Mouse (Mus musculus): Measurements from ENCODE around the gene Naa15.
"Not testable (repeated sequence)": the region's sequence is repeated elsewhere in the genome, so short reads cannot be mapped to it uniquely, and the experiment has no call there.

Gene Naa15

DNA sequence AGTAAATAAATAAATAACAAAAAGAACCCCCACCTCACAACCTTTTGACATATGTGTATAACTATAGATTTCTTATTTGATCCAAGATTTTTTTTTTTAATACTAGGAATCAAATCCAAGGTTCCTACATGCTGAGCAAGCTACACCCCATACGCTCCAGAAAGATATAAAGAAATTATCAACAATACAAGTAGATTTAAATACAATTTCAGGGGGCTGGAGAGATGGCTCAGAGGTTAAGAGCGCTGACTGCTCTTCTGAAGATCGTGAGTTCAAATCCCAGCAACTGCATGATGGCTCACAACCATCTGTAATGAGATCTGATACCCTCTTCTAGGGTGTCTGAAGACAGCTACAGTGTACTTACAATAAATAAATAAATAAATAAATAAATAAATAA, 21.9 kb upstream of the Naa15 start:
- in situ Hi-C loops (cut with MboI, MseI) = not testable (repeated sequence)

GRCm38 (mm10) chr3:51393651-51394050, 21.3 kb upstream of the Naa15 start:
- in situ Hi-C loops (cut with MboI, MseI) = no loop called here

- in situ Hi-C loops (cut with MboI, MseI) = no loop called here
Observed at GRCm38 (mm10) chr3:51394881-51395280, 20.1 kb upstream of the Naa15 start.

GRCm38 (mm10) chr3:51395461-51396145, 19.3 kb upstream of the Naa15 start:
- in situ Hi-C loops (cut with MboI, MseI) = no loop called here

GRCm38 (mm10) chr3:51396219-51397068, 18.5 kb upstream of the Naa15 start, which contains the start of gene Mgarp:
Gene Mgarp (minus strand): TSS chr3:51396738.
- in situ Hi-C loops (cut with MboI, MseI) = no loop called here

DNA sequence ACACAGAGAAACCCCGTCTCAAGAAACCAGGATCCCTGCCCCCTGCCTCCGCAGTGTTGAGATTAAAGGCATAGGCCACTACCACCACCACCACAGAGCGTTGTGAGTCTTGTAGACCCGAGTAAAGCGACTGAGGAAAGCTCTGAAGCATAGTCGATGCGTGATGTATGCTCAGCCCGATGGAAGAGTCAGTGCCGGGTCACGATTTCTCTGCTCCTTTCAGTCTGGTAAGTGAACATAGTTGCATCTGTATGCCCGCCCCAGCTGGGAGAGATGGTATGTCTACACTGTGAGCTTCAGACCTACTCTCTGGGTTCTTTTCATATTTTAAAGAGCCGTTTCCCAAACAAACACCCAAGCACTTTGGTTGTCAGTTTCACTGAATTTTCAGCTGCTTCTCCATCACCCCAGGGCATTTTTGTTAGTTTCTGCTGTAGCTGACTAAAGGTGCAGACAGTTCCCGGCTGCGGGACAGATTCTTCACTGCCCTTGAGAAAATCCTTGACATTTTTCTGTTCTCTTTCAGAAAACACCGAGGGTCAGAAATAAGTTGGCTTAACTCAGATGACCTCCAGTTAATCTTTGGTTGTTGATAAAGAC, 17.1 kb upstream of the Naa15 start:
- in situ Hi-C loops (cut with MboI, MseI) = no loop called here

- in situ Hi-C loops (cut with MboI, MseI) = no loop called here
Observed at GRCm38 (mm10) chr3:51398667-51399066, 16.3 kb upstream of the Naa15 start.

DNA sequence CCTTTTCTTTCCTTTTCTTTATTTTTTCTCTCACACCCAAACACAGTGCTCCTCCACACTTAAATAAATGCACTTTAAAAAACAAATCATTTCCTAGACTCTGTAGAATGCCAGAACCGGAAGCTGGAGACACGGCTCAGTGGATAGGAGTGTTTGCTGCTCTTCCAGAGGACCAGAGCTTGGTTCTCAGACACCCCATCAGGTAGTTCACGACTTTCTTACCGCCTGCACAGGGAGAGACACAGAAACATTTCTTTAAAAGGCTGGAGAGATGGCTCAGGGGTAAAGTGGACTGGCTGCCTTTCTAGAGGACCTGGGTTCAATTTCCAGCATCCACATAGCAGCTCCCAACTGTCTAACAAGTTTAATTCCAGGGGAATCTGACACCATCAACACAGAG, 15.4 kb upstream of the Naa15 start:
- in situ Hi-C loops (cut with MboI, MseI) = no loop called here

DNA sequence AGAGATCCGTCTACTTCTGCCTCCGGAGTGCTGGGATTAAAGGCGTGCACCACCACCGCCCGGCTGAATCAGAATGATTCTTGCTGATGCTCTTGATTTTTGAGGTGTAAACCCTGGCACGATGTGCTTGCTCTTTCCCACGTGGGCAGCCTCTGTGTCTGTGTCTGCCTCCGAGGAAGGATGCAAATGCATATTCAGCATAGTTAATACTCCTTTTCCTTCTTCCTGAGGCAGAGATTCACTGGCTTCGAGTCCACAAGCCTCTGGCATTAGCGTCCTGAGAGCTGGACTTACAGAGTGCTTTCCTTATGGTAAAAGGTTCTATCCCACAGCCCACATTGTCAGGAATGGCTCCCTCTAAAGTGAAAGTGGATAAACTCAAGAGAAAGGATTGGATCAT, 14.3 kb upstream of the Naa15 start:
- in situ Hi-C loops (cut with MboI, MseI) = no loop called here

DNA sequence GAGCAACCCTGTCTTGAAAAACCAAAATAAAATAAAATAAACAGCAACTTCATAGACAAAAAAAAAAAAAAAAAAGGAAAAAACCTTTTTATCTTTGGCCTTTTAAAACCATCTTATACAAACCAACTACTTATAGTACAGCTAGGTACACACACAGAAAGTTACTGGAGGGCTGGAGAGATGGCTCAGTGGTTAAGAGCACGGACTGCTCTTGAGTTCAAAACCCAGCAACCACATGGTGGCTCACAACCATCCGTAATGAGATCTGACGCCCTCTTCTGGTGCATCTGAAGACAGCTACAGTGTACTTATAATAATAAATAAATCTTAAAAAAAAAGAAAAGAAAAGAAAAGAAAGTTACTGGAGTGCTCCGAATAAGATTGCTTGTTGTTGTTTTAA, 12.9 kb upstream of the Naa15 start:
- in situ Hi-C loops (cut with MboI, MseI) = not testable (repeated sequence)

- in situ Hi-C loops (cut with MboI, MseI) = no loop called here
Observed at GRCm38 (mm10) chr3:51402628-51403027, 12.3 kb upstream of the Naa15 start.

DNA sequence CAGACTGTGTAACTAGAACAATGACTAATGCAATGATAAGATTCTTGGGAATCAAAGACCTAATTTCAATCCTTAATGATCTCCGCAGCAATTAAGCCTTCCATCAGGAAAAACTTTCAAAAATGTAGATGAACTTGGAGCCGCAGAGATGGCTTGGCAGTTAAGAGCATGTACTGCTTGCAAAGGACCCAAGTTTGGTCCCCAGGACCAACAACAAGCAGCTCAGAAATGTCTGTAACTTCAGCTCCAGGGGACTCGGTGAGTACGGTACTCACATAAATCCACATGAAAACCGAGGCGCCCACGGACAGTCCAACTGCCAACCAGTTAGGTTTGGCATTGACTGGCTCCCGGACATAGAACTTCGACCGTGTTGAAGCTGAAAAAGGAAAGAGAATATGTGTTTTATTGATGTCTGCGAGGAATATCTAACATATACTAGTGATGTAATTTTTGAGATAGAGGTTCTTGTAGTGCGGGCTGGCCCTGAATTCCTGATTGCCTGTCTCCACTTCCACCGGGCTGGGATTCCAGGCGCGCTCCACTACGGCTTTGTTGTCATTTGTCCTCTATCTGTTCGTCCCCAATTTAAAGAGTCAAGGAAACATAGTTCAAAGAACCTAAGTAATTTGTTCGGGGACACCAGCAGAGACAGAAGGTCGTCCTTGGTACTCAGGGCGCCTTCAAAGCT, 6.9 kb upstream of the Naa15 start:
- in situ Hi-C loops (cut with MboI, MseI) = loop anchor here (5.0 kb wide), 1 partner anchor 36 kb away; no protein-coding TSS in a partner anchor

GRCm38 (mm10) chr3:51408561-51409183, 6.3 kb upstream of the Naa15 start, which contains the start of gene Ndufc1:
Gene Ndufc1 (minus strand): TSS chr3:51408988.
- in situ Hi-C loops (cut with MboI, MseI) = loop anchor here (5.0 kb wide), 1 partner anchor 36 kb away; no protein-coding TSS in a partner anchor

- in situ Hi-C loops (cut with MboI, MseI) = no loop called here
Observed at GRCm38 (mm10) chr3:51412457-51412856, 2.5 kb upstream of the Naa15 start.

- in situ Hi-C loops (cut with MboI, MseI) = no loop called here
Observed at GRCm38 (mm10) chr3:51413276-51413675, 1.7 kb upstream of the Naa15 start.

- in situ Hi-C loops (cut with MboI, MseI) = no loop called here
Observed at GRCm38 (mm10) chr3:51416073-51416363, 1.1 kb downstream of the Naa15 start.

- in situ Hi-C loops (cut with MboI, MseI) = no loop called here
Observed at GRCm38 (mm10) chr3:51416364-51417134, 1.6 kb downstream of the Naa15 start.

DNA sequence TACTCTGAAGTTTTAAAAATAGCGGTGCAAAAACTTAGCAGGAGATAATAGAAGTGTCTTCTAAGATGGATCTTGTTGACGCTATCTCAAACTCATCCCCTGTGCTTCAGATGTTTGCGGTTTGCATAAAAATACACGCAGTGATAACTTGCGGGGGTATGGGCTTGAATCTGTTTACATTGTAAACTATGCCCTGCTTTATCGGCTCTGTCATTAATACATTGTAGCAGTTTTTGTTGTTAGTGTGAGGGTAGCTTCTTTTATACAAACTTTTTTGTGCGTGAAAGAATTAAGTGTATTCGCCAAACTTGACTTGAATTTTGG, 2.1 kb downstream of the Naa15 start:
- in situ Hi-C loops (cut with MboI, MseI) = no loop called here

GRCm38 (mm10) chr3:51417485-51417884, 2.5 kb downstream of the Naa15 start:
- in situ Hi-C loops (cut with MboI, MseI) = no loop called here

- in situ Hi-C loops (cut with MboI, MseI) = no loop called here
Observed at GRCm38 (mm10) chr3:51417966-51418365, 3.0 kb downstream of the Naa15 start.

DNA sequence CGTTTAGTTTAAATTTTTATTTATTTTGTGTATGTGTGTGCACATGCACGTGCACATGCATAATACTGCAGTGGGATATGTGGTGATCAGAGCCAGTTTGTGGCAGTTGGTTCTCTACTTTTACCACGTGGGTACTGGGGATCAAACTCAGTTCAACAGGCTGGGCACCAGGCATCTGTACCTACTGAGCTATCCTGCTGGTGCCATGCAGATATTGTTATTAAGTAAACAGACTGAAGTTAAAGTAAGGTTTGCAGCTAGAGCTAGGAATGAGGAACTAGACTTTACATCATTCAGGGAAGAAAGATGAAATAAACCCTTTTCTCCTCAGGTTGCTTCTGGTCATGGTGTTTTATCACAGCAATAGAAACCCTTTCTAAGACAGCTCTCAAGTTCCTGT, 7.0 kb downstream of the Naa15 start:
- in situ Hi-C loops (cut with MboI, MseI) = no loop called here

Measured in T-helper 2 cell (primary cell).